Mouse (Mus musculus) G1E (cell line): ENCODE data around the gene Sec61a1.

Experiments used
- CTCF ChIP-seq: IDR thresholded peaks from 2 replicates; pipeline ENCODE4 v1.5.1; 2012; ENCODE audit warnings: low read depth, low read length, inconsistent platforms, mixed read lengths
- GATA2 ChIP-seq: IDR thresholded peaks from 2 replicates; pipeline ENCODE4 v1.6.1; 2012; ENCODE audit warnings: low read depth, low read length, inconsistent platforms, borderline replicate concordance
- POLR2AphosphoS5 ChIP-seq: IDR thresholded peaks from 2 replicates; pipeline ENCODE4 v1.6.1; 2012; ENCODE audit warnings: low read depth, low read length, inconsistent platforms; ENCODE audit not compliant: insufficient replicate concordance

DNA sequence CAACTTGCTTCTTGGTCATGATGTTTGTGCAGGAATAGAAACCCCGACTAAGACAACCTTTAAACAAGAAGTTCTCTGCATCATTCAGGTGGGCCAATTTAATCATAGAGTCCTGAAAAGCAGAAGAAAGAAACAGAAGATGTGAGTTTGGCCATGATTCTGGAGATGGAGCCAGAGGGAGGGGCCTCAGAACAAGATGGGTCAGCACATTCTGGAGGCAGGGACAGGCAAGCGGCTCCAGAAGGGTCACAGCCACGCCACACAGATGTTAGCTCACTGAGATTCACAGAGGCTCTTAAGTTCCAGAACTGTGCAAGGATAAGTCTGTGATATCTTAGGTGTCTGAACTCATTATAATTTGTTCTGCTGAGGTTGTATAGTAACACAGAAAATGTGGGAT, 25.5 kb upstream of the Sec61a1 start:
- TF ChIP-seq CTCF (no peak), GATA2 (no peak), POLR2AphosphoS5 (no peak)
